Mouse (Mus musculus) layer of hippocampus, postnatal 25 days (tissue): Measurements from ENCODE around the gene Dgcr2. TPM values are rescaled to one million over a fixed set of nuclear protein-coding genes. Genes with fewer than 3 reads are reported as not detected.

ENCODE experiments used
- DNase-seq, 2 experiments: peaks; one replicate each; pipeline ENCODE4 v3.0.0; 2022; ENCODE audit warnings: mixed read lengths in 2 of 2, low spot score in 1 of 2; ENCODE audit errors: extremely low spot score in 1 of 2
- total RNA-seq, 2 experiments: library from RNA; stranded (reverse); gene quantifications; 2 replicates each; pipeline ENCODE4 v1.2.3; 2021

Dgcr2 gene
- 100 to 1,000 TPM; 103 to 114 TPM for total RNA-seq

DNA sequence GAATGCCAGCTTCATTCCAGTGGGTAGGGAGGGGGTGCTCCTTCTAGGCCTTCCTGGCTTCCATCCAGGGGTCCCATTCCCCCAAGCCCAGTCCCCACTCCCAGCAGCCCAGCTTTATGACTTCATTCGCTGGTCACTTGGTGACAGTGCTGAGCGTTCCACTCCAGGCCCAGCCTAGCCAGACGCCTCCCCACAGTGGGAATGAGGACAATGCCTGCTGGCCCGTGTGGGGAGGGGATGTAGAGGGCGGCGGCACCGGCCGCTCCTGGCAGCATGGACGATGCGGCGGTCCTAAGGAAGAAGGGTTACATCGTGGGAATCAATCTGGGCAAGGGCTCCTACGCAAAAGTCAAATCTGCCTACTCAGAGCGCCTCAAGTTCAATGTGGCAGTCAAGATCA lies at the start of gene Dgcr2, which contains the start of gene Tssk2:
Dgcr2 (minus strand) TSS at position 101 of the 400 bp plus-strand sequence.
Tssk2 (plus strand) TSS at position 176 of the 400 bp plus-strand sequence.
- DNase-seq = no peak

- DNase-seq = no peak
These were observed 46.9 kb upstream of the Dgcr2 start for GRCm38 (mm10) chr16:17945081-17945831.

GRCm38 (mm10) chr16:17943466-17943865 lies 45.1 kb upstream of the Dgcr2 start:
- no peak for DNase-seq

GRCm38 (mm10) chr16:17939255-17939751 lies 40.9 kb upstream of the Dgcr2 start:
- DNase-seq = no peak

GRCm38 (mm10) chr16:17938821-17939220 lies 40.5 kb upstream of the Dgcr2 start:
- DNase-seq = peak in 1 of 2 experiments; percentile 52

DNA sequence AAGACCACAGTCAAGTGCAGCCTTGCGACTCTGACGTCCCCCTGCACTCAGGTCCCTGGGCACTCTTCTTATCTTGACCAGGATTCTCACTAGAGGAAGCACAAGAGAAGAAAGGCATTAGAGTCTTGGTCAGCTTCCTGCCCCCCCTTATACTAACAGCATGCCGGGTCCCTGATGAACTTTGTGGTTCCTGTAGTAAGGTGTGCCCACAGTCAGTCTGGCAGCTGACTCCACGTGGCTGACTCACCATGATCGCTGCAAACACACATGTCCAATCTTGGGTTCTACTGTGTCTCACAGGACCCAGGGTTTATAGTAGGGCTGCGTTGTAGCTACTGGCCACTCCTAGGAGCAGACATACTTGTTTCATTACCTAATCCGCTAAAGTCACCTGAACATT lies 39.8 kb upstream of the Dgcr2 start:
- DNase-seq = no peak

GRCm38 (mm10) chr16:17936776-17937175 lies 38.4 kb upstream of the Dgcr2 start:
- DNase-seq = no peak

- no peak for DNase-seq
These were observed 36.1 kb upstream of the Dgcr2 start for GRCm38 (mm10) chr16:17934445-17934910.

DNA sequence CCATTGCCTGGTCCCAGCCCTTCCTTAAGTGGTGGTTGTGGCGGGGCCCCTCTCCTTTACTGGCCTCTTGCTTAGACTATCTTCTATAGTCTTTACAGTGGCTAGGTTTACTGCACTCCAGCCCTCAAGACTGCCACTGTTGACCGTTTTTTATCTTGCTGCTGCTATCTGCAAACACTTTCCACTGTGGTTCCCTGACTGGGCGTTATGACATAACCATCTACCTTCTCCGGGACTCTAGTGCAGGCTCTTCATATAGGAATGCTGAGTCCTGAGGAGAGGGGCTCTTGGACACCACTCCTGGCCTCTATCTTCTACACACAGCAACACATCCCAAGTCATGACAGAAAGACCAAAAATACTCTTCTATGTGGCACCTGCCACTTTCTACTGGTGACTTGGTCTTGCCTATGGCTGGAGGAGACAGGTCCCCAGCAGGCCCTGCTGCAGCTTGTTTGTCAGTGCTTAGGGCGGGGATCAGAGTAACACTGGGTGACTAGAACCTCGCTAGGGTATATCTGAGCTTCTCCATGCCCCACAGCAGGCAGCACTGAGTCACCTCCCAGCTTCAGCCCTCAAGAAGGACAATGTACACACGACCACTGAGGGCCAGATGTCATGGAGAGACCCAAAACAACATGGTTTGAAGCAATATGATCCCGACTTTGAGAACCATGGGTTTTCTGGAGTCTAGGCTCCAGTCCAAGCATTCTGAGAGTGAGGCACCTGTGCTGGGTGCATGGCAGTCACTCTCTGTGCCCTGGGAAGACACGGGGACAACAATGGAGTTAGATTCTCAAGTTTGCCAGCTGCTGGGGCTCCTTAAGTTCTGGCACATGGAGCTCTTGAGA lies 35.5 kb upstream of the Dgcr2 start:
- no peak for DNase-seq

DNA sequence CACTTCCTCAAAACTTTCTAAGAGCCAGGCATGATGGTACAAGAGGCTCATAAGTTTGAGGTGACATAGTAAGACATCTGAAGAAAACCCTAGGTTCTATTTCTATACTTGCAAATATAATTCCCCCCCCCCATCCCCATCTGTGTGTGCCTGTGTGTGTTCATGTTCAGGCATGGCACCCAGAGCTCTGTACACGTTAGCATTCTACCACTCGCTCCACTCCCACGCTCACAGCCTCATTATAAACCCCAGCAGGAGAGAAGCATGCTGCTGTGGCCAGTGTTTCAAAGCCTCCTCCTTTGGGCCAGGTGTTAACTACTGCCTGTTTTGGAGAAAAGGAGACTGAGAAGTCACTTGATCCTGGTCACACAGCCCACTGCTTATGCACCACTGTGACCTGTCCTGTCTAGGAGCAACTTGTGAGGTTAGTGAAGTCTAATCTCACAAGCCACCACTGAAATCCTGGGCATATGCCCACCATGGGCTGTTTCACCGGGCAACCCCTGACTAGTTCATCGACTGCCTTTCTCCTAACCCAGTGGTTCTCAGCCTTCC lies 33.6 kb upstream of the Dgcr2 start:
- no peak for DNase-seq

DNA sequence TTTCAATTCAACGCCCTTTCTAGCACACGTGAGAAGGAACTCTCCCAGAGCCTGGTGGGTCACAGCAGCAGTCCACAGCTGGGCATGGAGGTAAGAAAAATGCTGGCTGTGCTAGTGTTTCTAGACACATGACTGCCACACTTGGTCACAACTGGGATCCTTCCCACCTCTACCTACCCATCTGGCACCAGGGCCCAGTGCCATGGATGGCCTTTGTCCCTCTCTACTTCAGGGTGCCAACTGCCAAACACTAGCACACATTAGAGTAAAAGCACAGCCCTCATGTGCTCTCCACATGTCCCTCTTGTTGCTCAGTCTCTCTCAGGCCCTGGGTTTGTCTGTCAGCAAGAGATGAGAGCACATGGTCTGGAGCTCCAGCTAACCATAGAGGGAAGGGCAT lies 31.3 kb upstream of the Dgcr2 start:
- DNase-seq = no peak

DNA sequence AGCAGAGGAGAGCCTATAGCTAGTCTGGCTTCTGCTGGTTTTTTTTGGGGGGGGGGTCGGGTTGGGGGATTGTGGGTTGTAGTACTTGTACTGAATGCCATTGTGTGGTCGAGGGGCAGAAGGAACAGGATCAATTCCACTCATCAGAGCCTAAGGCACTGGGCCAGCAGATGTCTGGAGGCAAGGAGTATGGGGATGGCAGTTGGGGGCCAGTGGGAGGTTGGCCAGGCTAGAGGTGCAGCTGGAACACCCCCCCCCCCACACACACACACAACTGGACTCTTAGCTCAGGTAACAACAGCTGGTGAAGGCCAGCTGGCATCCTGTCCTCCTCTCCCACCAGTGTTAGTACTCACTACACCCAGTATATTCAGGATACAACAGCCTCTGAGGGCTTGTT lies 30.8 kb upstream of the Dgcr2 start:
- no peak for DNase-seq

DNA sequence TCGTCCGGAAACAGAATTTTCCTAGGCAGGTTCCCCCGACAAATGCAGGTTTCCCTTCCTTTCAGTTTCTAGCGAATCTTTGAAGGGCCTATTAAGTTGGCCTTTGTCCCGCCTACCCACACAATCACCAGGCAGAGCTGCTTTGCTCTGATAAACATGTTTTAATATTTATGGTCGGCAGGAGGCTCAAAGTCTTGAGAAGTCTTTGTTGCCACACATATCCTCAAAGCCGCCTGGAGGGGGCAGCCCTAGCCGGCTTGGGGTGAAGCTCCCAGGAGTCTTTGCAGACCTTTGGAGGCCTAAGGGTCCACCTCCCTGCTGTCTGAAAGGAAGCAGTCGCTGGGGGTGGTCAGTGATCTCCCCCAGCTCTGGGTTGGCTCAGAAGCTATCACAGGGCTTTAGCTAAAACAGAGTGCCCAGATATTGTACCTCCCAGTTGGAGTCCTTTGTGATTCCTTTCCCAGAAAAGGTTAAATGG lies 30.3 kb upstream of the Dgcr2 start:
- peak in 1 of 2 experiments; percentile 43 for DNase-seq

DNA sequence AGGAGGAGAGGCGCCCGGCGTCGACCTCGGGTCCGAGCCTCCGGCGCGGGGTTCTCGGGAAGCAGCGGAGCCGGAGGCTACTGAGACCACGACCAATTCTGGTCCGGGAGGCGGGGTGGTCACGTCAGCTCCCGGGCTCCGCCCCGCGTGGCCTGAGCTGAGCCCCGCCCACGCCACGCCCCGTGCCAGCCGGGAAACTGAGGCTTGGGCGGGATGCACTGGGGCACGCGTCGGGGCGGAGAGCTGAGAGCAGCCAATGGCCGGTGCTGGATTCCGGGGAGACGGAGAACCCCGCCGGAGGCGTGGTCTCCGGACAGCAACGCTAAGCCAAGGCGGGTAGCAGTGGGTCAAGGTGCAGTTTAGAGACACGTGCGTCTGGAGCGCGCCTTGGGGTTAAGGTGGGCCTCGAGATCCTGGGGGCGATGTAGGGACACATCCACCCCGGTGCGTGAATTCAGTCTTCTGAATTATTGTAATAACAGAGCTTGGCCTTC lies 29.8 kb upstream of the Dgcr2 start, which contains the start of gene Slc25a1:
Slc25a1 (minus strand) TSS at position 133 of the 494 bp plus-strand sequence.
- DNase-seq = peak; percentile 72 to 77

- DNase-seq = peak; percentile 40 to 42
These were observed 29.2 kb upstream of the Dgcr2 start for GRCm38 (mm10) chr16:17927351-17928082.

DNA sequence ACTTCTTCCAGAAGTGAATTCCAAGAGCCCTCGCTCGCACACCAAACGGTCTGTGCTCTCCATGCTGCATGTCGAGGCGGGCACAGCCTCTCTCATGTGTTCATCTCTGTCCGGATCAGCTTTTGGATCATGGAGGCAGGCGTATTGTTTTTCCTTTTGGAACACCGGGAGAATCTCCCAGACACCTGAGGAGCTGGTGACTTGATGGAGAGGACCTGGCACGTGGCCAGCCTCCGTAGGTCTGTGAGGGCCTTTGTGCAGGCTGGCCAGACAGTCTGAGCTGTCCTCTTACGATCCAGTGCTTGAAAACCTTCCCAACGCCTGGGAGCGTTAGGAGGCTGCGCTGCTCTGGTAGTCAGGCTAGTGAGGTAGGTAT lies 23.8 kb upstream of the Dgcr2 start:
- DNase-seq = no peak

DNA sequence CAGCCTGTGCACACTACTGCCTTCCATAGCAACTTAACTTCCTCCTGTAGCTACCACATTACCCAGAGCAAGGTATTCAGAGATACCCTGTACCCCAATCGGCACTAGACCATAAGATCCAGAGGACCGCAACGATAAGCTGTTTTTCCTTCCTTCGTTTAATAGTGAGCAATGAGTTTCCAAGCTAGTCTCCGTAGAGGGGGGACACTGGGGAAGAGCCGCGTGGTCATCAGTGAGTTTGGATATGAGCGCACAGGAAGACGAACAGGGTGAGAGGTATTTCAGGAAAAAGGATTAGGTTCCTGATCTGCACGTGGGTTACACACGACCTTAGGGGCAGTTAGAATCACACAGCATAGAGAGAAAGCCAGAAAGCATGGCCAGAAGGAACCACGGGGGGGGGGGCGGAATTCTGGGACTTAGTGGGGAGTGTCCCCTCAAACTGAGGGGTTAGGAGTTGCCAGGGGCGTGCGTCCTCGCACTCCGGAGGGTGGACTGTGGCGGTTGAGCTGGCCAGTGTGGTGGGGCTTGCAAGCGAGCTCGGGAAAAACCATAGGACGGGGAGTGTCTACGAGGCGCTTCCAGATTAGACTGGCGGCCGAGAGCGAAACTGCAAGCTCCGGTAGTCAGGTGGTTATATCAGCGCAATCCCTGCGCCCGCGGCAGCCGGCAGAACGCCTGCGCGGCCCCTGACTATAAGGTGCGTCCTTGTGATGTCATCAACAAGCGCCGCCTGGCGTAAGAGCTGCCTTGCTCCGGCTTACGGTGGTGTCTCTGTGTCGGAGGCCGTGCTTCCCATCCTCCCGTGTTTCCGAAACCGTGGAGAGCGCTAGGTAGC lies 23.2 kb upstream of the Dgcr2 start:
- peak; percentile 91 to 96 for DNase-seq

GRCm38 (mm10) chr16:17920586-17920985 lies 22.2 kb upstream of the Dgcr2 start:
- DNase-seq = no peak
